Mouse (Mus musculus) layer of hippocampus, postnatal 10 days (tissue): ENCODE results near the gene Iars2. TPM values are rescaled to one million over a fixed set of nuclear protein-coding genes. Genes with fewer than 3 reads are reported as not detected.

Experiments
- microRNA-seq, 2 experiments: library from miRNA; unstranded; fragments of <30 nt; microRNA quantifications; one replicate each; pipeline ENCODE4 v1.2.0; 2021
- total RNA-seq, 2 experiments: library from RNA; stranded (reverse); gene quantifications; 2 replicates each; pipeline ENCODE4 v1.2.3; 2021

The Iars2 gene
- total RNA-seq, 2 experiments from 2014 or later, result 30.2 to 35.5 TPM

Small RNA genes within 50 kb of the gene (microRNA-seq; reads per million reads assigned to microRNA genes)
- 0.45 to 0.98 reads per million in 2 experiments for gene Mir194-1
- gene Mir215, result 0.39 to 1.6 reads per million in 2 experiments
- gene Mir664, result 71.7 to 109 reads per million in 2 experiments

Other genes starting within 250 kb of the Iars2 start
- 10 to 100 TPM; 54.6 to 58.5 TPM for gene Rab3gap2, start 125.3 kb downstream of the Iars2 start, total RNA-seq
- 10 to 100 TPM; 65.9 to 70.0 TPM for gene Bpnt1, start 2.8 kb upstream of the Iars2 start, total RNA-seq
- 10 to 100 TPM; 90.9 to 96.5 TPM for gene Eprs, start 33.6 kb upstream of the Iars2 start, total RNA-seq
- 10 to 100 TPM; 16.7 to 19.0 TPM for gene Slc30a10, start 125.5 kb upstream of the Iars2 start, total RNA-seq